Mouse (Mus musculus): Measurements from ENCODE around the gene Ttc7.
"Not testable (repeated sequence)": the region's sequence is repeated elsewhere in the genome, so short reads cannot be mapped to it uniquely, and the experiment has no call there.

The Ttc7 gene

GRCm38 (mm10) chr17:87285731-87286465 lies 3.2 kb downstream of the Ttc7 start:
- no peak for DNase-seq (ENCODE audit: low spot score in 2 of 2)

DNA sequence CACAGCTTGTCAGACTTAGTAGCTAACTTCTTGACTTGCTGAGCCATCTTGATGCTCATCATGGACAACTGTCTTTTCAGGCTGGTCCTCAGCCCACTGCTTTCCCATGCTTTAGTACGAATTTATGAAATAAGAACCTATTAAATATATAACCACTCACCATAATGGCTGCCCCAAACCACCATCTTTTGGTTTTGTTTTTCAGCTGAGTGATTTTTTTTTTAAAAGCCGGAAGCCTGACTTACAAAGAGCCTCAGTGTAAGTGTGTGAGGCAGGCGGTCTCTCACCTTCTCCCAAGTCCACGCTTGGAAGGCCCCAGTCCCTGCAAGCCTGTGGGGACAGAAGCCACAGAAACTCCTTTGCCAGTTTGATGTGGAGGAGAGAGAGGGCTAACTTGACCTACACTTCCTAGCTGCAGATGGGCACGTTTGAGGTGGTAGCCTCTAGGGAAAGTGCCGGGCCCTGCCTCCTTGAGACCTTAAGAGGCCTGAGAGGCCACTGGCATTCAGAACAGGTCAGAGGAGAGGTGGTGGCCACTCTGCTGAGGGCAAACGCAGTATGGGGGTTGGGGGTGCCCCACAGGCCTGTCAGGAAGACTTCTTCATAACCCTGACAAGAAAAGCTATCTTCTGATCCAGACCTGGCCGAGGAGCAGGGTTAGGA lies 3.9 kb downstream of the Ttc7 start:
- DNase-seq (ENCODE audit: low spot score in 2 of 2), result no peak

- no peak for DNase-seq (ENCODE audit: low spot score in 2 of 2)
Measured at GRCm38 (mm10) chr17:87287197-87287777, 4.6 kb downstream of the Ttc7 start.

- DNase-seq (ENCODE audit: low spot score in 2 of 2), result no peak
Measured at GRCm38 (mm10) chr17:87288131-87288530, 5.4 kb downstream of the Ttc7 start.

- no peak for DNase-seq (ENCODE audit: low spot score in 2 of 2)
Measured at GRCm38 (mm10) chr17:87289367-87289766, 6.7 kb downstream of the Ttc7 start.

- no peak for DNase-seq (ENCODE audit: low spot score in 2 of 2)
Measured at GRCm38 (mm10) chr17:87291037-87291436, 8.4 kb downstream of the Ttc7 start.

DNA sequence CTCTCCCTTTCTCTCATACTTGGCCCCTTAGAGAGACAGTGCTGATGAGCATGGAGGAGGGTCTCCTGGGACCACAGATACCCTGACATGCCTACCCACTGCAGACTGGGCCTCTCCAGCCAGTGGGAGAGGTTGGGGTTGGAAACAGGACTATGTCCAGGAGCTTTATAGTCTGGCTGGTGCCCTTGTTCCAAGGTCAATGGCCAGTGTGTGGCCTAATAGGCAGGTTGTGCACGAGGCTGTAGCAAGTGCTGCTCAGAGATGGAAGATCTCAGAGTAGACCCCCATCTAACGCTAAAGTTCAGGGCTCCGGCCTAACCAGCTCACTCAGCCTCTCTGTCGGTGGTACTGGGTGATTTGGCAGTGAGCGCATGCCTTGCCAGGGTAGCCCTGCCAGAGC lies 9.1 kb downstream of the Ttc7 start:
- no peak for DNase-seq (ENCODE audit: low spot score in 2 of 2)

GRCm38 (mm10) chr17:87293125-87293524 lies 10.4 kb downstream of the Ttc7 start:
- no peak for DNase-seq (ENCODE audit: low spot score in 2 of 2)

GRCm38 (mm10) chr17:87295738-87296137 lies 13.1 kb downstream of the Ttc7 start:
- DNase-seq (ENCODE audit: low spot score in 2 of 2), result no peak

DNA sequence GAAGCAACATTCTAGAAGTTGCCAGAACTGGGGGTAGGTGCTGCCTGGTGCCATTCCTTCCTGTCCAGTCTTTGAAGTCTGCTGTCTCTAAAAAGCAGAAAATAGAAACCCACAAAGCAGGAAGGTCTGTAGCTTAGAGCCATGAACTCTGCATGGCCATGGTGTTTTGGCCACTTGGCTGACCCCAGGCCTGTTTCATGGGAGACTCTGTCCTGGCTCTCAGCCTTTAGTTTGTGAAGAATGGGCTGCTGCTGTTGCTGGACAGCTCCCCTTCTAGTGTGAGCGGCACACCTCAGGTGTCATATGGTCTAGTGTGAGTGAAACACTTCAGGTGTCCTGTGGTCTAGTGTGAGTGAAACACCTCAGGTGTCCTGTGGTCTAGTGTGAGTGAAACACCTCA lies 14.0 kb downstream of the Ttc7 start:
- not testable (repeated sequence) for DNase-seq (ENCODE audit: low spot score in 2 of 2)

GRCm38 (mm10) chr17:87298944-87299343 lies 16.3 kb downstream of the Ttc7 start:
- DNase-seq (ENCODE audit: low spot score in 2 of 2), result no peak

DNA sequence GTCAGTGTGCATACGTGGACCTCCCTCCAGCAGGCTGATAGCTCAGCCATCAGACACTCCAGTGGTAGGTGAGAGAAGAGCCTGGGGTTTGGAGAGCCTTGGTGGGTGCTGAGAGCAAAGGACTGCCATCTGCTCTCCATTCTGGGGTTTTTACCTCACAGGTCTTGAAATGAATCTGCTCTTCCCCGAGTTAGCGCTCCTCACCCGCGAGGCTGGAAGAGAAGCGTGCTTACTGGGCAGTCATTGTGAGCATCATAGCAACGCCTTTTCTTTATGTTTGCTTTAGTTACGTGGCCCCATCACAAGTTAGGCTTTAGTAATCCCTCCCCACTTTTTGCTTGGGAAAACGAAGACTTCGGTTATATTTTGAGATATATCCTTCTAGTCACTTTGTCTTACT lies 17.7 kb downstream of the Ttc7 start:
- DNase-seq (ENCODE audit: low spot score in 2 of 2), result no peak

DNA sequence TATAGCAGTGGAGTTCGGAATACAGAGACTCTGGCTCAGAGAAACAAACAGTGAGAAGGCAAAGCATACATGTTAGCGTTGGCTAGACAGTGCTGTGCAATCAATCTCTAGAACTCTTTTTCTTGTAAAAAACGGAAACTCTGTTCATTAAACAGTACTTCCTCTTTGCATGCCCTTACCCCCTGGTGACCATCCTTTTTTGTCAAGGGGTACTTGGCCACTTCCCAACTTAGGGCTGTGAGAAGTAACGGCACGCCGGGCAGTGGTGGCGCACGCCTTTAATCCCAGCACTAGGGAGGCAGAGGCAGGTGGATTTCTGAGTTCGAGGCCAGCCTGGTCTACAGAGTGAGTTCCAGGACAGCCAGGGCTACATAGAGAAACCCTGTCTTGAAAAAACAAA lies 18.9 kb downstream of the Ttc7 start:
- not testable (repeated sequence) for DNase-seq (ENCODE audit: low spot score in 2 of 2)

GRCm38 (mm10) chr17:87302014-87302794 lies 19.5 kb downstream of the Ttc7 start:
- DNase-seq (ENCODE audit: low spot score in 2 of 2), result no peak

DNA sequence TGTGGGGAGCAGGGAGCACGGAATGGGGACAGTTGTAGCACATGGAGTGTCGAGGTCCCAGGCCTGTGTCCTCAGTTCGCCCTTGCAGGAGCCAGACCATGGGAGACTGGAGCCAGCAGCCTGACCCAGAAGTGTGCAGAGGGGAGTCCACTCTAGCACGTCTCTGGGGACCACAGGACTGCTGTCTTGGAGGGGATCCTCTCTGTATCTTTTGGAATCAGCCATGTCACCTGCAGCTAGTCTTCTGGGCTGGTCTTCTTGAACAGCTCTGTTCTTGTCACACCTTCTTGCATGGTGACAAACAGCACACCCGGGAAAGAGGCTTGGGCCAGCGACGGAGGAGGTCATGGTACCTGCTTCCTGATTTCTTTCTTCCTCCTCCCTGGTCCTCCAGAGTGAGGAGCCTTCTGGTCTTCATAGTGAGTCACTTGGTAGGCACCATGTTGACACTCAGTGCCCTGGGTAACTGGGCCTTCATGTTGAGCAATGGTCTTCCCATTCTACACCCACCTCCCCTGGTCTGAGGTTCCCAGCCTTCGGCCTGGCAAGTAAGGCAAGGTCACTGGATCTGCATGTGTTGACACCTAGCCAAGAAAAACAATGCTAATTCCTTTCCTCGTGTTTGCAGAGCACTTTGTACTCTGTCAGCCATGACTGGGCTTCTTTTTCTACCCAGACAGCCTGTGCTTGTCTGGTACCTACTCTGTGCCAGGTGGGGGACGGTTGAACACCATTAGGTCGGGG lies 21.6 kb downstream of the Ttc7 start:
- DNase-seq (ENCODE audit: low spot score in 2 of 2), result no peak

DNA sequence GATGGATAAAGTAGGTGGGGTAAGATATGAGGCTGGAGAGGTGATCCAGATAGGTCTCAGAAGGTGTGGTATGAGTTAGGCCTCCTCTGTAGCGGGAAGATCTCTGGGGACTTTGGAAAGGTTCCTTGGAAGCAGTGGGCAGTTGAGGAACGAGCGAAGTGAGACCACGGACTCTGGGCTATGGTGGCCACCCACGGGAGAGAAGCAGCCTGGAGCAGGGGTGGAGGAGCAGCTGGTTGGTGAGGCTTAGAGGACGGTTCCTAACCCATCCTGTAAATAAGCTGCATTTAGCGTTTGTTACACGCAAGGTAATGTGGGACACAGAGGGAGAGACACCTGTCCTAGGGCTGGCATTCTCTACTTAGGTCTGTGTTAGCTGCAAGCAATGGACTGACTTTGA lies 22.4 kb downstream of the Ttc7 start:
- no peak for DNase-seq (ENCODE audit: low spot score in 2 of 2)

- no peak for DNase-seq (ENCODE audit: low spot score in 2 of 2)
Measured at GRCm38 (mm10) chr17:87306746-87307145, 24.1 kb downstream of the Ttc7 start.

DNA sequence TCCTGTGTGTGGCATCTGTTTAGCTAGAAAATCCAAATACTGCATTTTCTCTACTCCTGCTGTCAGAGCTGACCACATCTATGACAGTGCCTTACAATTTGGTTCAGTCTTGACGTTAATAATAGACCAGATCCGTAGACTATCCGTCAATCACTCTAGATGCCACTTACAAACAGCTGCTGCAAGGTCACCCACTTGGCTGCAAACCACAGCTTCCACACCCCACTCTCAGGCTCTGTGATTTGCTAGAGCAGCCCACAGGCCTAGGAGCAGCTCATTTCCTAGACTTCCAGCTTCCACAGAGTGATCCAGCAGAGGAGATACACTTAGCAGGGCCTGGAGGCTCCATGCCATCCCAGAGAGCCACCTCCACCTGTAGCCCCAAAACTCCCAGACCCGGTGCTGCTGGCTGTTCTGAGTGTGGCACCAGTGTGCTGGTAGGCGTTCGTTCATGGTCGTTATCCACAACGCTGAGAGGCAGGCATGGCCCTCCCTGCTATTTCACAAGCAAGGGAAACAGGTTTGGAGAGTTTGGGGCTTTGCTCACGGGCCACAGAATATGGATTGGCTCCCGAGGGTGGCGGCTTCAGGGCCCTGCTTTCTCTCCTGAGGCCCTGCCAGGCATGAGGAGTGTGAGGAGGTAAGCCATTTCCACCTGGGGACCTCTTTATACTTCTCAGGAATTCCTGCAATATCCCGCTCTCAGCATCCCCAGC lies 26.5 kb downstream of the Ttc7 start:
- no peak for DNase-seq (ENCODE audit: low spot score in 2 of 2)

DNA sequence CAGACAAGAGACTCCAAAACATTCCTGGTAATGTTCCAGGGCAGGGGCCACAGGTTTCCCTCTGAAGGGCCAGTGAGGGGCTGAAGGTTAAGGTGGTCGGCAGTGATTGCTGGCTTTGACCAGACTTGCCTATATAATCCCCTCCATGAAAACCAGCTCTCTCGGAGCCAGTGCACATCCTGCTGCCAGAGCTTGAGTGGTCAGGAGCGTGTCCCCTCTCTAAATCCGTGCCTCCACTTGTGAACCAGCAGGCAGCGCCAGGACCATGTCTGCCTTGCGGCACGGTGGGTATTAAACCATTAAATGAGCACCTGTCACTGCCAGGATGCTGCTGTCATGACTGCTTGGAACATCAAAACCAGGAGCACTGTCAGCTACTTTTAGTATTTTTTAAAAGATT lies 27.8 kb downstream of the Ttc7 start:
- DNase-seq (ENCODE audit: low spot score in 2 of 2), result no peak

DNA sequence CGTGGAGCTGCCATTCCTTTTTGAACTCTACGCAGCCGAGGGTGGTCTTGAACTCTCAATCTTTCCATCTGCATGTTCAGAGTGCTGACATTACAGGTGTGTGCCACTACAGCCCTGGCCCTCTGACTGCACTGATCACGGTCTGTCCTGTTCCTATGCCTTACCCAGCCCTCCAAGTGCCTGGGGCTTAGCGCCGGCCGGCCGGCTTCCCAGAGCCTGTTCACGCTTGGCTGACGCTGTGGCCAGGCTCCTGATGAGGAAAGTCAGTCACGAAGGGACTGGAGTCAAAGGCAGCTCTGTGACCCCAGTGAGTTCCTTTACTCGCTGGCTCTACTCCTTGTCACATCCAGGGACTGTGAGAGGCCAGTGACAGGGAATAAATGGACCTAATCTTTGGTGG lies 29.7 kb downstream of the Ttc7 start:
- no peak for DNase-seq (ENCODE audit: low spot score in 2 of 2)
